Mouse (Mus musculus): Measurements from ENCODE around the gene Mrps27.

DNA sequence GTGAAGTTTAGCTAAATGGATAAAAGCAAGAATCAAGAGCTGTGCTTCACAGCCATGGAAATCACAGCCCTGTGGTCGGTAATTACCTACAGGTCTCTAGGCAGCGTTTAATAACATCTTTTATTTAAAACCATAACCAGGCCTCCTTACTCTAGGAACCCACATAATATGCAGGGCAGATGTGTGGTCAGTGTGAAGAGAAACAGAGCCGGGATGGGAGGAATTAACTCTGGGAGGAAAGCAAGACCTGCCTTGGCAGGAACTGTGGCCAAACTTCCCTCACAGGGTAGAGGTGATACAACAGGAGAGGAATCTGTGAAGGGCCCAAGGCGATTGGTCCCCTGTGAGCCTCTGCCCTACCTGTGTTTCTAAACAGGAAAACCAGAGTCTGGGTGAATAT, 105.0 kb downstream of the Mrps27 start:
- TF ChIP-seq CTCF (IDR thresholded peaks at IDR 0.05; ENCODE audit: control insufficient read depth, insufficient read depth, insufficient read length), result no peak
- TF ChIP-seq MYOD1 (IDR thresholded peaks at IDR 0.05; ENCODE audit: control insufficient read depth, insufficient read length, low read depth), result no peak
- TF ChIP-seq USF1 (IDR thresholded peaks at IDR 0.05; ENCODE audit: low read depth), result no peak
- TF ChIP-seq MAX (IDR thresholded peaks at IDR 0.05), result no peak
- TF ChIP-seq MYOG (IDR thresholded peaks at IDR 0.05; ENCODE audit: control insufficient read depth, extremely low read depth, insufficient read length), result no peak
- no peak for TF ChIP-seq CEBPB (IDR thresholded peaks at IDR 0.05; ENCODE audit: low read depth)
- TF ChIP-seq FOSL1 (IDR thresholded peaks at IDR 0.05; ENCODE audit: insufficient read depth, low read length, poor library complexity, severe bottlenecking), result no peak

Data from C2C12 (cell line).